ENCODE assay signal across 8 mouse cellular contexts in genomic region chr5:149353039-149353655, GRCm38 (mm10). TPM values are rescaled to one million over a fixed set of nuclear protein-coding genes. Genes with fewer than 3 reads are reported as not detected.
DNase-seq lines count a peak whose midpoint lies in the region; ATAC-seq lines count a peak whose summit lies in the region.

No protein-coding gene starts in this region.

- ATAC-seq in hindbrain, embryonic 13.5 days (ENCODE audit: low FRiP score): peak; percentile 87

- H3K4me1 ChIP-seq in hindbrain, embryonic 13.5 days (replicated peaks): peaks cover 25% of the 10 kb centered on the region

- H3K4me2 ChIP-seq in hindbrain, embryonic 13.5 days: 0 out of 2 replicates have a peak overlapping the region, but pooled peaks have one; percentile 3

- H3K9ac ChIP-seq in hindbrain, embryonic 13.5 days: no peak overlapping the region; the same call in 1 of the 2 replicates

- DNase-seq in thymus, postnatal 4 days: peak; percentile 55
- DNase-seq in thymus, postnatal 10 days (ENCODE audit: low spot score in 2 of 2): no peak
- DNase-seq in cerebellum, adult 9-11 months: peak; percentile 79
- DNase-seq in gastrocnemius, adult 18-20 months (ENCODE audit: low spot score): peak; percentile 41
- DNase-seq in lung, postnatal 36 days: peak; percentile 58
- DNase-seq in layer of hippocampus, adult 8-10 months (ENCODE audit: low spot score in 2 of 2): no peak
- no peak for DNase-seq in left cerebral cortex, adult 9 months (ENCODE audit: low spot score in 2 of 2)

- no peaks in the 10 kb centered on the region for H3K9me3 ChIP-seq in hindbrain, embryonic 13.5 days

- H3K4me3 ChIP-seq in hindbrain, embryonic 13.5 days: no peak overlapping the region

- H3K27me3 ChIP-seq in hindbrain, embryonic 13.5 days: 0 out of 2 replicates have a peak, but pooled peaks cover 2% of the 10 kb centered on the region

- H3K36me3 ChIP-seq in hindbrain, embryonic 13.5 days: no peaks in the 10 kb centered on the region

- 10% methylated on average over 13 of the region's 14 CpGs for WGBS in hindbrain, embryonic 13.5 days

- H3K27ac ChIP-seq in hindbrain, embryonic 13.5 days: peak overlapping the region; percentile 83

RNA-seq across cellular contexts. Expression of gene Medag, which starts 58.4 kb away (rescaled TPM):
- 10 to 100 TPM in 1 of 2 experiments, 1 to 10 TPM in 1; 9.5 to 15.6 TPM for total RNA-seq in gastrocnemius, adult 18-20 months (2021)
- polyA plus RNA-seq in hindbrain, embryonic 13.5 days (2015; fragmentation: Nextera tagmentation; extraction: Ambion mirVana): 2.1 and 2.5 TPM in 2 replicates
- total RNA-seq in layer of hippocampus, adult 8-10 months (2022): 1 to 10 TPM; 3.5 to 4.1 (median 3.7) TPM

Comparison
In these comparisons a context has a peak if more than half of its experiments do, and no peak if none do; other contexts are left out.
1. DNase-seq: peak in thymus, postnatal 4 days (single experiment), cerebellum, adult 9-11 months (single experiment), gastrocnemius, adult 18-20 months (single experiment) and lung, postnatal 36 days (single experiment); none in thymus, postnatal 10 days (0 of 2), layer of hippocampus, adult 8-10 months (0 of 2) and left cerebral cortex, adult 9 months (0 of 2).